Mouse (Mus musculus) CH12.LX (cell line): Measurements from ENCODE around the gene Srebf2. TPM values are rescaled to one million over a fixed set of nuclear protein-coding genes. Genes with fewer than 3 reads are reported as not detected.
A peak's percentile ranks its signal among the peaks of the same experiment; 100 is the strongest.

Source experiments
- DNase-seq: peaks from one replicate; pipeline ENCODE4 v3.0.0-alpha.2; 2013; ENCODE audit errors: extremely low read depth
- H3K27ac ChIP-seq: 2 replicates; pipeline ENCODE4 v1.5.1; 2012; ENCODE audit warnings: low read depth, mild to moderate bottlenecking, control low read depth, moderate library complexity; ENCODE audit not compliant: insufficient read depth
- H3K27me3 ChIP-seq: replicated peaks from 2 replicates; pipeline ENCODE3; 2012; ENCODE audit warnings: inconsistent platforms
- H3K36me3 ChIP-seq, 2 experiments: replicated peaks in 1 of 2; 2 replicates each; pipeline versions ENCODE3 to v1.6.1; 2012; ENCODE audit warnings: inconsistent platforms in 1 of 2, low read length in 1 of 2, mild to moderate bottlenecking in 1 of 2, mixed read lengths in 1 of 2, moderate library complexity in 1 of 2; ENCODE audit not compliant: control insufficient read depth in 1 of 2, insufficient read depth in 1 of 2
- H3K4me1 ChIP-seq, 2 experiments: 2 replicates each; pipeline ENCODE4 v1.6.1; 2012; ENCODE audit warnings: inconsistent platforms in 1 of 2, moderate library complexity in 1 of 2; ENCODE audit not compliant: insufficient read depth in 2 of 2, control insufficient read depth in 1 of 2
- H3K4me2 ChIP-seq: 2 replicates; pipeline ENCODE4 v1.6.1; 2012; ENCODE audit warnings: low read depth, mild to moderate bottlenecking, control low read depth; ENCODE audit not compliant: poor library complexity, insufficient read depth, severe bottlenecking
- H3K4me3 ChIP-seq, 3 experiments: fragments of 150-350 bp in 1 of 3; sonication (generic) in 1 of 3; replicated peaks in 1 of 3; 2 replicates each; pipeline versions ENCODE3 to v1.5.1; 2011 to 2012; ENCODE audit warnings: low read depth in 2 of 3, low read length in 2 of 3, mild to moderate bottlenecking in 2 of 3, moderate library complexity in 2 of 3, control low read depth in 1 of 3, improper control_type of control experiment in 1 of 3, inconsistent platforms in 1 of 3, mixed read lengths in 1 of 3; ENCODE audit not compliant: poor library complexity in 1 of 3
- H3K79me2 ChIP-seq: replicated peaks from 2 replicates; pipeline ENCODE4 v1.6.1; 2012; ENCODE audit warnings: mild to moderate bottlenecking, moderate library complexity; ENCODE audit not compliant: control insufficient read depth, poor library complexity, insufficient read depth, severe bottlenecking; ENCODE audit errors: extremely low read depth
- H3K9ac ChIP-seq: 2 replicates; pipeline ENCODE4 v1.6.1; 2012; ENCODE audit warnings: low read depth, mild to moderate bottlenecking, control low read depth, moderate library complexity; ENCODE audit not compliant: insufficient read depth
- H3K9me3 ChIP-seq: replicated peaks from 2 replicates; pipeline ENCODE3; 2012; ENCODE audit warnings: low read length, inconsistent platforms, mixed read lengths
- BHLHE40 ChIP-seq: IDR thresholded peaks from 2 replicates; pipeline ENCODE4 v1.6.1; 2011; ENCODE audit warnings: mild to moderate bottlenecking, low read depth, low read length, improper control_type of control experiment
- CHD1 ChIP-seq: IDR thresholded peaks from 2 replicates; pipeline ENCODE4 v1.6.1; 2012; ENCODE audit warnings: low read depth, low read length, improper control_type of control experiment, inconsistent platforms
- CHD2 ChIP-seq: IDR thresholded peaks from 2 replicates; pipeline ENCODE4 v1.6.1; 2011; ENCODE audit warnings: low read length, improper control_type of control experiment
- CTCF ChIP-seq, 2 experiments: IDR thresholded peaks in 1 of 2; conservative IDR thresholded peaks in 1 of 2; 2 replicates each; pipeline ENCODE4 v1.5.1; 2011 to 2012; ENCODE audit warnings: low read depth in 2 of 2, low read length in 2 of 2, improper control_type of control experiment in 1 of 2, inconsistent platforms in 1 of 2, mild to moderate bottlenecking in 1 of 2, moderate library complexity in 1 of 2
- E2F4 ChIP-seq: IDR thresholded peaks from 2 replicates; pipeline ENCODE4 v1.6.1; 2011; ENCODE audit warnings: low read depth, low read length, improper control_type of control experiment; ENCODE audit not compliant: insufficient replicate concordance
- ELF1 ChIP-seq: IDR thresholded peaks from 2 replicates; pipeline ENCODE4 v1.6.1; 2014; ENCODE audit warnings: low read depth, mild to moderate bottlenecking, inconsistent platforms, low read length, improper control_type of control experiment
- EP300 ChIP-seq: IDR thresholded peaks from 2 replicates; pipeline ENCODE4 v1.6.1; 2011; ENCODE audit warnings: low read length, improper control_type of control experiment
- ETS1 ChIP-seq: conservative IDR thresholded peaks from 2 replicates; pipeline ENCODE4 v1.6.1; 2012; ENCODE audit warnings: low read depth, mild to moderate bottlenecking, inconsistent platforms, low read length, improper control_type of control experiment, moderate library complexity
- GABPA ChIP-seq: IDR thresholded peaks from 2 replicates; pipeline ENCODE4 v1.6.1; 2012; ENCODE audit warnings: low read depth, low read length, improper control_type of control experiment, inconsistent platforms; ENCODE audit not compliant: insufficient replicate concordance
- HCFC1 ChIP-seq: IDR thresholded peaks from 2 replicates; pipeline ENCODE4 v1.6.1; 2012; ENCODE audit warnings: low read depth, mild to moderate bottlenecking, inconsistent platforms, low read length, improper control_type of control experiment
- IRF4 ChIP-seq: IDR thresholded peaks from 2 replicates; pipeline ENCODE4 v1.6.1; 2014; ENCODE audit warnings: low read depth, mild to moderate bottlenecking, inconsistent platforms, low read length, improper control_type of control experiment
- JUN ChIP-seq: IDR thresholded peaks from 2 replicates; pipeline ENCODE4 v1.6.1; 2011; ENCODE audit warnings: low read depth, mild to moderate bottlenecking, low read length, improper control_type of control experiment, moderate library complexity; ENCODE audit not compliant: insufficient read depth
- JUND ChIP-seq: conservative IDR thresholded peaks from 2 replicates; pipeline ENCODE4 v1.6.1; 2011; ENCODE audit warnings: low read depth, low read length, improper control_type of control experiment
- KAT2A ChIP-seq: IDR thresholded peaks from 2 replicates; pipeline ENCODE4 v1.6.1; 2012; ENCODE audit warnings: low read length, improper control_type of control experiment, inconsistent platforms; ENCODE audit not compliant: insufficient replicate concordance
- MAFK ChIP-seq: IDR thresholded peaks from 2 replicates; pipeline ENCODE4 v1.6.1; 2011; ENCODE audit warnings: low read length, improper control_type of control experiment; ENCODE audit not compliant: insufficient replicate concordance
- MAX ChIP-seq: IDR thresholded peaks from 2 replicates; pipeline ENCODE4 v1.6.1; 2011; ENCODE audit warnings: low read length, improper control_type of control experiment
- MAZ ChIP-seq: IDR thresholded peaks from 2 replicates; pipeline ENCODE4 v1.6.1; 2012; ENCODE audit warnings: low read depth, mild to moderate bottlenecking, inconsistent platforms, low read length, improper control_type of control experiment, moderate library complexity
- MEF2A ChIP-seq: IDR thresholded peaks from 2 replicates; pipeline ENCODE4 v1.6.1; 2014; ENCODE audit warnings: low read depth, mild to moderate bottlenecking, inconsistent platforms, low read length, improper control_type of control experiment, borderline replicate concordance
- MXI1 ChIP-seq: IDR thresholded peaks from 2 replicates; pipeline ENCODE4 v1.6.1; 2011; ENCODE audit warnings: mild to moderate bottlenecking, low read depth, low read length, improper control_type of control experiment
- MYC ChIP-seq: IDR thresholded peaks from 2 replicates; pipeline ENCODE4 v1.6.1; 2011; ENCODE audit warnings: low read depth, mild to moderate bottlenecking, improper control_type of control experiment, low read length
- NELFE ChIP-seq: IDR thresholded peaks from 2 replicates; pipeline ENCODE4 v1.6.1; 2011; ENCODE audit warnings: low read depth, low read length, improper control_type of control experiment
- NRF1 ChIP-seq: IDR thresholded peaks from 2 replicates; pipeline ENCODE4 v1.6.1; 2014; ENCODE audit warnings: low read depth, mild to moderate bottlenecking, inconsistent platforms, low read length, improper control_type of control experiment, moderate library complexity
- PAX5 ChIP-seq: IDR thresholded peaks from 2 replicates; pipeline ENCODE4 v1.6.1; 2012; ENCODE audit warnings: low read length, inconsistent platforms, mixed read lengths
- POLR2A ChIP-seq: IDR thresholded peaks from 2 replicates; pipeline ENCODE4 v1.6.1; 2011; ENCODE audit warnings: low read depth, mild to moderate bottlenecking, improper control_type of control experiment, low read length
- POLR2AphosphoS2 ChIP-seq: IDR thresholded peaks from 2 replicates; pipeline ENCODE4 v1.6.1; 2011; ENCODE audit warnings: low read depth, low read length, improper control_type of control experiment
- RAD21 ChIP-seq: IDR thresholded peaks from 2 replicates; pipeline ENCODE4 v1.6.1; 2011; ENCODE audit warnings: low read depth, mild to moderate bottlenecking, low read length, improper control_type of control experiment, moderate library complexity
- RCOR1 ChIP-seq: conservative IDR thresholded peaks from 2 replicates; pipeline ENCODE4 v1.6.1; 2012; ENCODE audit warnings: low read depth, mild to moderate bottlenecking, inconsistent platforms, low read length, improper control_type of control experiment
- SIN3A ChIP-seq: IDR thresholded peaks from 2 replicates; pipeline ENCODE4 v1.6.1; 2012; ENCODE audit warnings: low read length, improper control_type of control experiment, inconsistent platforms
- SMC3 ChIP-seq: IDR thresholded peaks from 2 replicates; pipeline ENCODE4 v1.6.1; 2011; ENCODE audit warnings: low read depth, low read length, improper control_type of control experiment
- TBP ChIP-seq: conservative IDR thresholded peaks from 2 replicates; pipeline ENCODE4 v1.6.1; 2011; ENCODE audit warnings: low read depth, low read length, improper control_type of control experiment
- TCF12 ChIP-seq: IDR thresholded peaks from 2 replicates; pipeline ENCODE4 v1.6.1; 2014; ENCODE audit warnings: low read depth, mild to moderate bottlenecking, inconsistent platforms, low read length, improper control_type of control experiment
- UBTF ChIP-seq: IDR thresholded peaks from 2 replicates; pipeline ENCODE4 v1.6.1; 2012; ENCODE audit warnings: low read depth, mild to moderate bottlenecking, inconsistent platforms, low read length, improper control_type of control experiment, moderate library complexity
- USF1 ChIP-seq: IDR thresholded peaks from 2 replicates; pipeline ENCODE4 v1.6.1; 2014; ENCODE audit warnings: low read depth, mild to moderate bottlenecking, inconsistent platforms, low read length, improper control_type of control experiment
- USF2 ChIP-seq: conservative IDR thresholded peaks from 2 replicates; pipeline ENCODE4 v1.6.1; 2011; ENCODE audit warnings: low read depth, low read length, improper control_type of control experiment
- ZC3H11A ChIP-seq: IDR thresholded peaks from 2 replicates; pipeline ENCODE4 v1.6.1; 2012; ENCODE audit warnings: low read depth, mild to moderate bottlenecking, inconsistent platforms, low read length, improper control_type of control experiment
- ZKSCAN1 ChIP-seq: IDR thresholded peaks from 2 replicates; pipeline ENCODE4 v1.6.1; 2012; ENCODE audit warnings: low read depth, inconsistent platforms, low read length, improper control_type of control experiment, borderline replicate concordance
- ZMIZ1 ChIP-seq: IDR thresholded peaks from 2 replicates; pipeline ENCODE4 v1.6.1; 2012; ENCODE audit warnings: low read depth, mild to moderate bottlenecking, inconsistent platforms, low read length, improper control_type of control experiment
- ZNF384 ChIP-seq: IDR thresholded peaks from 2 replicates; pipeline ENCODE4 v1.6.1; 2012; ENCODE audit warnings: low read depth, low read length, improper control_type of control experiment, inconsistent platforms
- dilution Hi-C: fragments of 300-500 bp; cut with MboI; formaldehyde crosslinking; loops from 2 replicates; pipeline ENCODE4 v1.14.3; 2020; ENCODE audit warnings: low sequenced_read_pairs; ENCODE audit not compliant: extremely low pct_unique_long_range_greater_than_20kb, extremely low pct_ligation_motif_present
- in situ Hi-C: fragments of 300-500 bp; cut with MboI; formaldehyde crosslinking; loops from 3 replicates; pipeline ENCODE4 v1.14.3; 2019; ENCODE audit warnings: low sequenced_read_pairs, low pct_ligation_motif_present, low pct_unique_long_range_greater_than_20kb, mixed read lengths
- polyA plus RNA-seq: library from polyadenylated mRNA; unstranded; fragments of >175 nt; gene quantifications from 2 replicates; pipeline ENCODE4 v1.2.1, GENCODE M21; 2012; ENCODE audit warnings: low read depth; ENCODE audit not compliant: insufficient read length
- total RNA-seq, 2 experiments: library from RNA; depleted of rRNA; stranded (reverse); fragments of 300-350 nt in 1 of 2; fragments of >200 nt in 1 of 2; gene quantifications; 2 replicates each; pipeline ENCODE4 v1.2.3; 2012 to 2014

The Srebf2 gene
- total and polyA plus RNA-seq, 3 experiments = 94.3 to 253 (median 159) TPM

DNA sequence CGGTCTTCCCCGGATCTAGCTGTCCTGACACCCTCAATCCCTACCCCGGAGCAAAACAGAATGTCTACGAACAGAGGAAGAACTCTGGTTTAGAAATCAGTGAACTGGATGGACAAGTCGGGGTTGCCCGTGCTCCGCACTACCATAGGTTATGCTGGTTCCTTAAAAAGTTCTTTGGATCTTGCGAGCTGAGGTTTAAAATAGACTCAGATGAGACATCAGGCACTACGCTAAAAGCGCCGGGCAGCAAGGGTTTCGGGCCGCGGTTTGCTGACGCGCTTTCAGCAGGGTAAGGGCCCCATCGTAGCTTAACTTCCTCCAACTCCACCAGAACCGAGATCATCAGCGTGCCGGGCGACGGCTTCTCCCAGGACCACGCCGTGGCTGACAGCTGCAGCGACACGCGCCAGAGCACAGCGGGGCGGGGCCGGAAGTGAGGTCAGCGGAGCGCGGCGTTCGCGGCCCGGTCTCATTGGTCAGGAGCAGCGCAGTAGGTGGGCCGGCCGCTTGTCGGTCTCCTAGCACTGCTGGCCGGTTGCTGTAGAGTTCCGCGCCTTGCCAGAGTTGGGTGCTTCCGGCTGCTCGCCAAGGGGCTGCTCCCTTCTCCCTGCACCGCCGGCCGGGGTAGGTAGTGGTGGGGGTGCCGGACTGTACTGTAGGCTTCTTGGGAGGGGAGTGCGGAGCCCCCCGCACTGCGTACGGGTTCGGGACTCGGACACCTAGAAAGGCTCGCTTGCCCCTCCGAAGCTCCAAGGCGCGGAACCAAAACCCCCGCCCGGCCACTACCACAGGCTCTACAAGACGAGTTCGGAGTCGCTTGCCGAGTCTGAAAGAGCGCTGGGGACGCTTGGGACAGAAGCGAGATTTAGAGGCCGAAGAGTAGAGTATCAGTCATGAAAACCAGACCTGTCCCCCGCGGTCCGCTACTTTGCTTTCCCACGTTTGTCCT lies 19.3 kb upstream of the Srebf2 start, which contains the start of gene Ccdc134:
Gene Ccdc134, plus strand, starts transcription at position 497 of the 949 bp plus-strand sequence.
- in situ Hi-C loops = no loop called here

DNA sequence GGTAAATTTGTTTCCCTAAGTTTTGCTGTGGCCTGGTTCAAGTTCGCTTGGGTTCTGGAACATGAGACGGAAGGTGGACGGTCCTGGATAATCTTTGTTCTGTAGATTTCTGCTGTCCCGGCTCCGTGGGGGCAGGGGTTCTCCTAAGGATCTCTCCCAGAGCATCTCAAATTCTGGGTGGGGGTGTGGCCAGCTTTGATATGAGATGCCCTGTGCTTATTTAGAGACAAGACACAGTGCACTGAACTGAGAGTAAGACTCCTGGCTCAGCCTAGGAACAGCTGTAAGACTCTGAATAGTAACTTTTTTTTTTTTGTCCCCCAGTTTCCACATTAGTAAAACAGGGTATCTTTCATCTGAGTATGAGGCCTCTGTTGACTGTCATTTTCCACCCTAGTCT lies 18.6 kb upstream of the Srebf2 start:
- dilution Hi-C loops (no loop called here), in situ Hi-C loops (no loop called here)
- Histone ChIP-seq H3K9me3 (no peaks in the 10 kb centered on the region), H3K9ac (peak overlapping the region; percentile 91), H3K36me3 (peaks cover 23 to 34% of the 10 kb centered on the region in 2 experiments), H3K27ac (peak overlapping the region; percentile 68; the same call in 1 of the 2 replicates), H3K79me2 (peaks cover 29% of the 10 kb centered on the region), H3K27me3 (no peaks in the 10 kb centered on the region), H3K4me2 (peak overlapping the region; percentile 87), H3K4me3 (peak overlapping the region; percentile 77 to 95 (median 94)), H3K4me1 (peaks cover 18 to 41% of the 10 kb centered on the region in 2 experiments)
- DNase-seq = no peak
- no peak for TF ChIP-seq MAFK
- TF ChIP-seq KAT2A = no peak
- no peak for TF ChIP-seq IRF4
- TF ChIP-seq SIN3A = no peak
- no peak for TF ChIP-seq USF2
- no peak for TF ChIP-seq POLR2A
- no peak for TF ChIP-seq ETS1
- TF ChIP-seq POLR2AphosphoS2 = no peak
- no peak for TF ChIP-seq RAD21
- TF ChIP-seq MXI1 = no peak
- TF ChIP-seq MEF2A = no peak
- TF ChIP-seq MAZ = no peak
- TF ChIP-seq ZC3H11A = no peak
- TF ChIP-seq ELF1 = no peak
- TF ChIP-seq JUN = no peak

More for the DNA sequence above, 19.3 kb upstream of the Srebf2 start, which contains the start of gene Ccdc134:
- Histone ChIP-seq H3K9me3 (no peaks in the 10 kb centered on the region), H3K4me2 (peak within 1 kb of the TSS; percentile 87), H3K79me2 (peaks cover 29% of the 10 kb centered on the region), H3K27me3 (no peaks in the 10 kb centered on the region), H3K36me3 (peaks cover 20 to 27% of the 10 kb centered on the region in 2 experiments), H3K4me3 (peak within 1 kb of the TSS; percentile 77 to 95 (median 94)), H3K4me1 (peaks cover 18 to 41% of the 10 kb centered on the region in 2 experiments), H3K27ac (peak within 1 kb of the TSS; percentile 71), H3K9ac (peak within 1 kb of the TSS; percentile 91)
- TF ChIP-seq IRF4 = peak; percentile 63; the same call in 1 of the 2 replicates
- no peak for TF ChIP-seq MAFK
- no peak for TF ChIP-seq JUN
- no peak for TF ChIP-seq JUND
- TF ChIP-seq CTCF (conservative IDR thresholded peaks at IDR 0.05 in 1 of 2, IDR thresholded peaks at IDR 0.05 in 1 of 2; ENCODE audit: low read depth in 2 of 2, low read length in 2 of 2) = no peak
- no peak for TF ChIP-seq ZNF384
- TF ChIP-seq USF2 = no peak
- TF ChIP-seq NELFE = peak; percentile 88
- TF ChIP-seq ZC3H11A = no peak
- TF ChIP-seq GABPA = no peak
- peak; percentile 88 for TF ChIP-seq TCF12
- 0 out of 2 replicates have a peak, but pooled peaks have one; percentile 60 for TF ChIP-seq KAT2A
- peak; percentile 76 for TF ChIP-seq HCFC1
- peak; percentile 84; the same call in 1 of the 2 replicates for TF ChIP-seq UBTF
- TF ChIP-seq POLR2A = peak; percentile 93
- no peak for TF ChIP-seq USF1
- TF ChIP-seq MYC = peak; percentile 88; the same call in 1 of the 2 replicates
- TF ChIP-seq SIN3A = peak; percentile 95
- TF ChIP-seq NRF1 = peak; percentile 60
- peak; percentile 50; the same call in 1 of the 2 replicates for TF ChIP-seq POLR2AphosphoS2
- peak; percentile 80 for TF ChIP-seq ELF1
- TF ChIP-seq MEF2A = peak; percentile 73
- TF ChIP-seq SMC3 = no peak
- no peak; the same call in 1 of the 2 replicates for TF ChIP-seq CHD2
- peak; percentile 89 for TF ChIP-seq BHLHE40
- TF ChIP-seq PAX5 = no peak
- peak; percentile 85 for TF ChIP-seq ETS1
- peak; percentile 88 for TF ChIP-seq MAZ
- peak; percentile 99 for TF ChIP-seq MXI1
- TF ChIP-seq MAX = peak; percentile 95
- TF ChIP-seq TBP = peak; percentile 77
- no peak for TF ChIP-seq ZKSCAN1
- TF ChIP-seq ZMIZ1 = peak; percentile 81; the same call in 1 of the 2 replicates
- TF ChIP-seq CHD1 = no peak
- TF ChIP-seq E2F4 = no peak
- no peak for TF ChIP-seq RCOR1
- TF ChIP-seq RAD21 = no peak
- no peak for TF ChIP-seq EP300
- dilution Hi-C loops = no loop called here
- DNase-seq = peak; percentile 97
